Mouse (Mus musculus): ENCODE results near the gene Rbfox1.

Gene Rbfox1

DNA sequence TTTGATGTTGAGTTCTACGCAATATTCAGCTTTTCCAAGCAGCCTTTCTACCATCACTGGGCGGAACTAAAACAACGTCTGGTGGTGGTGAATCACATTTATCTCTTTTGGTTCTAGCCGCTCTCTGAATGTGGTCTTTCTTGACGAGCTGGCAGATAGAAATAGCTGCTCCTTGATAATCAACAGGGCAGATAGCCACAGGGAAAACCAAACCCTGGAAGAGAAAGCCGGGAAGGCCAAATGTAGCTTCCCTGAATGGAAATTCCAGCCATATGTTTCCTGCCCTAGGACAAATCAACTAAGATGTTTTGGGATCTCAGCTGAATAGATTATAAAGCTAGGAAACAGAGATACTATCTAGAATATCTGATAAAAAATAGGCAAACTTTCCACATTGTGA, 1177.4 kb downstream of the Rbfox1 start:
- in situ Hi-C loops (cut with MboI; ENCODE audit: low sequenced_read_pairs) = no loop called here

DNA sequence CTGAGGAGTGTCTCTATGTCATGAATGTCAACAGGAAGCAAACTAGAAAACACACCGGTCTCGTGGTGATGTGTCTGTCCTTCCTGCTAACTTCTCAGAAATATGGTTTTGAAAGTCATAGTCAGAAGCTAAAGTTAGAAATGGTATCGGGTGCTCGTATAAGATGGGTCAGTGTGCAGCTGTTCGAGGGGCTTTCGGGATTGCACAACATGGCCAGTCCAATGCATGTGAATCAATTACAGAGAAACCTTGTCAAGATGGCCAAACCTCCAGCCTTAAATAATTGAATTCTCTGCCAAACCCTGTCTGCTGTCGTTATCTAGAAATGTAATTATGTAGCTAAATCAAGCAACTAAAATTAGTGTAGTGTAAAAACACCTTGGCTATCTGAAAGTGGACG, 1182.0 kb downstream of the Rbfox1 start:
- in situ Hi-C loops (cut with MboI; ENCODE audit: low sequenced_read_pairs) = no loop called here

DNA sequence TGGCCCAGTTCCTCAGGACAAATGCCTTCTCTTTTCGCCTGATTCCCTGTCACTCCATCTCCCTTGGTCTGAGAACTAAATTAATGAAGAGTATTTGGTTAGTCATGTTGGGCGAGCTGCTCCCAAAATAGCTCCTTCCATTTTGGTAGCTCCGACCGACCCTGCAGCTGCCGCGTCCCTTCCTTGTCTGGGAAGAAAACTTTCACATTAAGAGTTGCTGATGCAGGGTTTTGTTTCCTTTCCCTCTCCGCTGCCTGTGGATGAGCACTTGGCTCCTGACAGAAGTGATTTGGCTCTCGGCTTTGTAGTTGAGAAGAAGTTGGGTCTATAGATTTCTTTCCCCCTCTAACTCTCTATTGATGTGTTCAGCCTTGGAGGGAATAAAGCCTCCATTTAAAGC, 1184.4 kb downstream of the Rbfox1 start:
- in situ Hi-C loops (cut with MboI; ENCODE audit: low sequenced_read_pairs) = no loop called here

DNA sequence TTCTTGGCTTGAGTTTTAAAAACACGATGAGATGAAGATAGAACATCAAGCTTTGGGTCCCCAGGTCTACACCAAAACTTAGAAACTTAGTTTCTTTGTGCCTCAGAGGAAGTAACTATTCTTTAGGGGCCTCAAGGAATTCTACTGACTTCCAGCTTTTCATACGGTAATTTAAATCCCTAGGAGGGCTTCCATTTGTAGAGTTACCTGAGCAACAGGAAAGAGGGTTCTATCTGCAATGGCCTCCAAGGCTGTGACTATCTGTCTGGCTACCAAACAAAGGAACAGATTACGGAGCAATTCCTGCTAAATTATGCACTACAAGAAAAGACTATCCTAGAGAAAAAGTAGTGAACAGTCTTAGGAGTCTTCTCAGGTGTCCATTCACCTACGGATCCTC, 1189.6 kb downstream of the Rbfox1 start:
- in situ Hi-C loops (cut with MboI; ENCODE audit: low sequenced_read_pairs) = no loop called here

DNA sequence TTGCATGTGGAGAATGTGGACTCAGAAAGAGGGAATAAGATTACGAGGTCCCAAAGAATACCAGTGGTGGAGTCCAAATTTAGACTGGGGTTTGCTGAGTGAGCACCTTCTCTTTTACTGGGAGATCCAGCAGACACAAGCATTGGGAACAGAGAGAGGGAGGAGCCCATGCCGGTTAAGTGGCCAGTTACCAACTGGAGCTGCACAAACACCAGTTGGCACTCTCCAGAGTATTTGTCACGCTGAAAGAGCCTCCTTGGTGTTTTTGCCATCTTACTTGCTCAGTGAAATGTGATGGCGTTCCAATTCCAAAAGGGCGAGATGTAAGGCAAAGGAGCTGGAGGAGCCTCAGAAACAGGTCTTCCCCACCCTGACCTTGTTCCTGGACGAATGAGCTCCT, 1190.6 kb downstream of the Rbfox1 start:
- in situ Hi-C loops (cut with MboI; ENCODE audit: low sequenced_read_pairs) = no loop called here

DNA sequence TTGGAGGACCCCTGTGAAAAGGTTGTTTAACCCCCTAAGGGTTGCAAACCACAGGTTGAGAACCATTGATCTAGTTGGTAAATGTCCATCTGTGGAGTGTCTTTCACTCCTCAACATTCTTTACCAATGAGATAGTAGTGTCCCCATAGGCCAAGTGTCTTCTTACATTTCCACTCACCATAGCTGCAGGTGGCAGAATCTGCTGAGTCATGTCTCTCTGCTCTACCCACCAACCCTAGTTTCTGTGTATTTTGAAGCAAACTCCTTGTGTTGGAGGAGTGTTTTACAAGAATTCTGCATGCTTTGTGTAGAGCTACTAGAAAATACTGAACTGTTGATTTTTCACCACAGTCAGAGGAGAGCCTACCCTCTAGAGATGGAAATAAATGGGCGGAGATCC, 1191.2 kb downstream of the Rbfox1 start:
- in situ Hi-C loops (cut with MboI; ENCODE audit: low sequenced_read_pairs) = no loop called here

DNA sequence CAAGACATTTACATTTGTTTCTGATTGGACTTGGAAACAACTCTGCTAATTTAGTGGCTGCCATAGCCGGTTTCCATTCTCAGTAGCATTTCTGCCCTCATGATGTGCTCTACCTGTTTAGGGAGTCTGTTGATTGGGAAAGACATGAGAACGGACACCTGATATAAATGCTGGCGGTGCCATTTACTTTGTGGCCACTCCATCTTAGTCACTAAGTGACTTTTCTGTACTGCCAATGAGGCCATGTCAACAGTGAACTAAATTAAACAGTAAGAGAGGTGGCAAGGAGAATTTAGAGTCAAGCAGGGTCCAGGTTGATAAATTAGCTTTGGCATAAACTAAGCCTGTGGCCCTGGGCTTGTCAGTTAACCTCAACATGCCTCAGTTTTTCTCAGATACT, 1191.6 kb downstream of the Rbfox1 start:
- in situ Hi-C loops (cut with MboI; ENCODE audit: low sequenced_read_pairs) = no loop called here

DNA sequence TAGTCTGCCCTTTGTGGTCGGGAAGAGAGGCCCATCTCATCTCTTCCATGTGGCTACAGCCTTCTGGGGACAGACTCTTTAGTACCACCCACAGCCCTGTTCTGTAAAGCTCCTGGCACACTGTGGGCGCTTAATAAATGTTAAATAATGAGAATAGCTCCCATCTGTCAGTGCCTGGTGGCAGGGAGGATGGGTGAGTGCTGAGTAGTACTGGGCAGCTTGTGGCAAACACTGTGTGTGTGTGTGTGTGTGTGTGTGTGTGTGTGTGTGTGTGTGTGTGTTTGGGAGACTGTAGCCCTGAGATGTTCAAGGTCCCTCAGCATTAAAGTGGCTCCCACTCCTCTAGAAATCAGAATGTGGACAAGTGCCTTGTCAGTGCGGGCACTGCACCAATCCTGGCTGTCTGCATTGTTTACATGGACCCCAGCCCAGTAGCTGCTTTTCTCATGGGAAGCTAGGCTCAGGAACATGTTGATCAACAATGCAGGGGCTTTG, 1196.0 kb downstream of the Rbfox1 start:
- in situ Hi-C loops (cut with MboI; ENCODE audit: low sequenced_read_pairs) = no loop called here

DNA sequence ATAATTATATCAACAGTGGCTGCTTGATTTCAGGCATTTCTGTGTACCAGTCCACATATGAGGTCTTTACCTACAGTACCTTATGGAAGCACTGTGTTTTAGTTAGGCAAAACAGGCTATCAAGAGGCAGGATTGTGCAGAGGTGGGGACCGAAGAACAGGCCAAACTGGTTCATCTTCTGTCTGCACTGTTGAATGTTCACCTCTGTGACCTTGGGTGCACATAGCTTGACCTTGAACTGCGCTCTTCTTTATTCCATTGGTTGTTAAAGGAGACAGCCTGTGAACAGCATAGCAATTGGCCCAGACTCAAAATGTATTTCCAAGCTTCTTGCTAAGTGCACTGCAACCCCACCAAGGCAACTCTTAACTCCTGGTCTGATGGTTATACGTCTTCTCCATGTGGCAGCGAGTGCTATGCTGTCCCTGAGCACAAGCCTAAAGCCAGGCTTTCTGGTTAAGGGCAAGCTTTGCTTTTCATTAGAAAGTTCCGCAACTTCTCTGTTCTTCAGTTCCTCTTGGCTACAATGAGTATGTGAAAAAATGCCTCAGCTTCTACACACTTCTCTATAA, 1196.6 kb downstream of the Rbfox1 start:
- in situ Hi-C loops (cut with MboI; ENCODE audit: low sequenced_read_pairs) = no loop called here

DNA sequence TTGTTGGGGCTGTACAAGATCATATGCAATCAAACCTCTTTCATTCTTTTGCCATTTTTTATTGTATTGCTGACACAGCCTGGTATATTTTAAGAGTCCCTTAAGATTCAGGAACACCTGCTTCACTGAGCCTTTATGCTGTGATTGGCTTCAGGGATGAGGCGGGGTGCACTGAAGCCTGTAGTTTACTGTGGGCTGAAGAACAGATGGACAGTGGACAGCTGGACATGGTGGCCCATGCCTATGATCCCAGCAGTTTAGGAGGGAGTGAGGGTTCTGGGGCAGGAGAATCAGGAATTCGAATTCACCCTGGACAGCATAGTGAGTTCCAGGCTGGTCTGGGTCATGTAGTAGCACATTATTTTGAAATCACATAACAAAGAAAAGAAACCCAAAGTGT, 1198.8 kb downstream of the Rbfox1 start:
- in situ Hi-C loops (cut with MboI; ENCODE audit: low sequenced_read_pairs) = no loop called here

DNA sequence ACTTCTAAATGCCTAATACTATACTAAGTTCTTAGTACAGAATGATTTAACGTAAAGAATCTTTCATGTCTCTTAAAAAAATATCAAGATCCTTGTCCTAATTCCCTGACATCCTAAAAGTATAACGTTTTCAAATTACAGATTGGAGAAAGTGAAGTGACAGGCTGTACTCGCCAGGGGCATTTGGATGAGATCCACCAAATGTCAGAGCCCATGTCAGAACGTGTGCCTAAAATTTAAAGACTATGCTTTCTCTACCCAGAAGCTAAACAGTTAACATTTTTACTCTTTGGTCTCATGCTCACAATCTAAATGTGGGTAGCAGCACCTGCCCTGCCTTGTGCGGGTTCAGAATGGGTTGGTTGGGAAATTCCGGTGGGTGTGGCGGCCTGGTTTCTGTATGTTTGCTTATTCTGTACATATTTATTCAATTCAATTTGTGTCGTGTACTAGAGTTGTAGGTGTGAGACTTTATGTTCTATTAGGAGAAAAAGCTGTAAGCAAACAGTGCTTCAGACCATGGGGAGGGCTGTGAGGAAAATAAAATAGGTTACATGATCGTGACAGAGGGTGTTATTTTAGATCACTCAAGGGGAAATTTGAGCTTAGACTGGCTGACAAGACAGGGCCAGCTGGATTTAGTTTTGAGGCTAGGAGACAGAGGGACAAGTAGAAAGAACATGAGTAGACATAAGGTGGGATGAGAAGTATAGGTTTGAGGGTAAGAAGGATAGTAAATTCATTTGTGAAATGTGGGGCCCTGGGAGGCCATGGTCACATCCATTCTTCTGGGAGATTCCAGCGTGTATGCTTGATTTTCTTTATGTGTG, 1203.7 kb downstream of the Rbfox1 start:
- in situ Hi-C loops (cut with MboI; ENCODE audit: low sequenced_read_pairs) = no loop called here

DNA sequence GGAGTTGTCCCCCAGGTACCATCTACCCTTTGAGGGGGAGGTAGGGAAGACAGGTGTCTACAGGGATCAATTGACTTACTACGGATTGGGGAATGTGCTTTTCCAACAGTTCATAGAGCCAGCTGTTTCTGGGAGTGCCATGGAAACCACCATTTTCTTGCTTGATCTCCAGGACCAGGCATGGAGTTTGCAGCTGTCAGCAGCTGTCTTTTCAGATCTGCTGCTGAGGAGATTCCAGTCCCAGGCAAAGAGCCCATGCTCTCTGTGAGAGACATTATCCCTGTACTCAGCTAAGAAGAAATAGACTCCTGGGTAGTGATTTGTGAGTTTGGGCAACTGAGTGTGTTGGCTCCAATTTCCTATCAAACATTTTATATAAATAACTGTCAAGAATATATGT, 1204.3 kb downstream of the Rbfox1 start:
- in situ Hi-C loops (cut with MboI; ENCODE audit: low sequenced_read_pairs) = no loop called here

DNA sequence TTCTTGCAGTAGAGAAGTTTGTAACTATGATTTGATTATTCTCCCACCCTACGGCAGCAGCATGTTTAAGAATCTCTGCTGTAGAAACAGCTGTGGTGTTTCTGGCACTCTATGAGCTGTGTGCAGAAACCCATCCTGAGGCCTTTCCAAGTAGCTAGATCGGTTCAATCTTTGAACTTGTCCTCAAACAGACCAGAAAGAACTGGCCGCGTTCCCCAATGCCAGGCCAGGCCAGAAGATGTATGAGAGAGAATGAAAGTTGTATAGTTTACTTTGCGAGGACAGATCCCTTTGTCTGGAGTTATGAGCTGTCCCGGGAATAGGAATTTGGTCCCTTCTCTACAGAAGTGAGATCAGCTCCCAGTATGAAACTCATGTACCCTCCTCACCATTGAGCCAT, 1205.0 kb downstream of the Rbfox1 start:
- in situ Hi-C loops (cut with MboI; ENCODE audit: low sequenced_read_pairs) = no loop called here

DNA sequence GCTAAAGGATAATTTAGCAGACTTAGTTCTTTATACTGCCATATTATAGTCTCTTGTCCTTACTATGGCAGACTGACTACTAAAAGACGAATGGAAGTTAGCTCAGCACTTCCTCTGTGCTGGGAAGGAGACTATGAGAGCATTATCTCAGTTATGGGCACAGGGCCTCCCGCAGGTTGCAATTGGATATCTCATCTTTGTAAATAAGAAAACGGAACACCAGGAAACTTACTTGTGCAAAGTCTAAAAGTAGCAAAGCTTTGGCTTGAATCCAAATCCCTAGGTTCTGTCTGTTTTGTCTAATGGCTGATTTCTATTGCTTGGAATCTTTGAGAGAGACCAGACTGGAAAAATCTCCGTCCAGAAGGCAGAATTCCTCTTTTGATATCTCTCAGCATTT, 1207.7 kb downstream of the Rbfox1 start:
- in situ Hi-C loops (cut with MboI; ENCODE audit: low sequenced_read_pairs) = no loop called here

DNA sequence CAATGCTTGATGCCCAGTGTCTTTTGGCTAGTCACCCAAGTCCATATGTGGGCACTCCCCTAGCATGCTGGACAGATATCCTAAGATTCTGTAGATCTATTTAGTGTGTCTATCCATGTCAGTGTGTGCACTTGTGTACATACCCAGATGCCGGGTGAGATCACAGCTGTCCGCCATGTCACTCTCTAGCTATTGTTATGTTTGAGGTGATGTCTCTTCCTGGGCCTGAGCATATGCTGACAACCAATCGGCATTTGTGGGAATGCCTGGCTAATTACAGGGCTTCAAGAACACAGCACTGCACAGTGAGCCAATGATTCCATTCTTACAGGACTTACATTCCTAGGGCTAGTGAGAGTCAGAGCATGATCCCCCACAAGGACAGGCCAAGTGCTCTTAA, 1208.5 kb downstream of the Rbfox1 start:
- in situ Hi-C loops (cut with MboI; ENCODE audit: low sequenced_read_pairs) = no loop called here

DNA sequence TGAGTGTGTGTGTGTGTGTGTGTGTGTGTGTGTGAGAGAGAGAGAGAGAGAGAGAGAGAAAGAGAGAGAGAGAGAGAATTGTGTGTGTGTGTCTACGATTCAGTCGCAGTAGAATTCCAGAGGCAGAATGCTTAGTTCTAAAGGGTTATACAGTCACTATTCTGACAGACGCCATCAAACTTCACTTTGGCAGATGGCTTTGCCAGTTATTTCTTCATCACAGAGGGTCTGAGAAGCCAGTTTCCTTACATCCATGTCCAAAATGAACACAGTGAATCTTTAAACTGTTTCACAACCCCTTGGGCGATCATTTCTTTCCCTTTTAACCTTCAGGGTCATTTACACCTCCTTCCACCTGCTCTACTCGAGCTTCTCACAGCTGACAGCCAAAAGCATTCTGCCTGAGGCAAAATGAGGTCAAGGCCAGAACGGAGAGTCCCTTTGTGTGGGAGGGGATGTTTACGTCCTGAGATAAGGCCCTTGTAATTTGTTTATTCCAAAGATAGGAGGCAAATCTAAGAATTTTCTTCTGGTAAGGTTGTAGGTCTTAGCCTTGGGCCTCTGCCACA, 1209.1 kb downstream of the Rbfox1 start:
- in situ Hi-C loops (cut with MboI; ENCODE audit: low sequenced_read_pairs) = no loop called here

DNA sequence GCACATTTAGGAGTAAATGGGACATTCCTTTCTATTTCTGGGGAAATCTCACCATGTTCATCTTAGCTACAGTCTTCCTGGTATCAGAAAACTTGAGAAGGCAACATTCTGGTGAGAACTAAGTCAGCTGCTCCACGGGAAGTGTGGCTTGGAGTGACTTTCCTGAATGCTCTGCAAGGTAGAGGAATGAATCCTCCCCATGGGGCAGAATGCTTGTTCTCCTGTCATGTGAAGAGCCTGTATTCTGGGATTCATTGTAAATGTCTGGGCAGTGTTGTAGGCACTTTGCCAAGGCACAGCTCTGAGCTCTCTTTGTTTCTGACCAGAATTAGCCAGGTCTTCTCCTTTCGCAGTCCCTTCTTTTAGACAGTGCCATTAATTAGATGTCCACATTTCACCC, 1211.9 kb downstream of the Rbfox1 start:
- in situ Hi-C loops (cut with MboI; ENCODE audit: low sequenced_read_pairs) = no loop called here

DNA sequence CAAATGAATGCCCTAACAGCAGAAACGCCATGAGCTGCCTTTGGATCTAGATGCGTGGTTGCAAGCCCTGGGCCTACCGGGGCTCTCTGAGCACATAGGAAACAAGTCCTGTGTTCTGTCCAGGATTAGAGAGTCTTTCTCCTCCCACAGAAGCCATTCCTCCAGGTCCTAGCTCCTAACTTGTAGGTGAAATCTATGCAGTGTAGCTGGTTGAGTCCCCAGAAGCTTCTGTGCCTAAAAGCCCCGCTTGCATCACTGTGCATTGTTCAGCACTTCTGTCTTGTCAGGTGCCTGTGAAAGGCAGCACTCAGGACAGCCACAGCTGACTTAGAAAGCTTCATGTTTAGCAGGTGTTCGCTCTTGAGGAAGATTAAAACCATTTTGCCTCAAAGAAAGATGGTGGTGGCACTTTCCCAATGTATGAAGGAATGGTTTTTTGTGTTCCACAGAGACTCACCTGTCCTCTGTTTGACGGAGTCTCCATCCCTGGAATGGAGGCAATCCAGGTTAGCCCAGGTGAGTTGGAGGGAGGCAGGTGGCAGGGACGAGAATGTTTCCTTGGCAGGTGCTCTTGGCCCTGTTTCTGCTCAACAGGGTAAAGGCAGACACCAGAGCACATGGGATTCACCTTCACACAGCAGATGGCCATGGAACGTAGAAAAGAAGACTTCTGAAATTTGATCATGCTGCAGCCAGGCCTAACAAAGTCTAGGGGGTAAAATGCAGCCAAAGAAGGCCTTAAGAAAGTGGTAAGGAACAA, 1213.0 kb downstream of the Rbfox1 start:
- in situ Hi-C loops (cut with MboI; ENCODE audit: low sequenced_read_pairs) = no loop called here

DNA sequence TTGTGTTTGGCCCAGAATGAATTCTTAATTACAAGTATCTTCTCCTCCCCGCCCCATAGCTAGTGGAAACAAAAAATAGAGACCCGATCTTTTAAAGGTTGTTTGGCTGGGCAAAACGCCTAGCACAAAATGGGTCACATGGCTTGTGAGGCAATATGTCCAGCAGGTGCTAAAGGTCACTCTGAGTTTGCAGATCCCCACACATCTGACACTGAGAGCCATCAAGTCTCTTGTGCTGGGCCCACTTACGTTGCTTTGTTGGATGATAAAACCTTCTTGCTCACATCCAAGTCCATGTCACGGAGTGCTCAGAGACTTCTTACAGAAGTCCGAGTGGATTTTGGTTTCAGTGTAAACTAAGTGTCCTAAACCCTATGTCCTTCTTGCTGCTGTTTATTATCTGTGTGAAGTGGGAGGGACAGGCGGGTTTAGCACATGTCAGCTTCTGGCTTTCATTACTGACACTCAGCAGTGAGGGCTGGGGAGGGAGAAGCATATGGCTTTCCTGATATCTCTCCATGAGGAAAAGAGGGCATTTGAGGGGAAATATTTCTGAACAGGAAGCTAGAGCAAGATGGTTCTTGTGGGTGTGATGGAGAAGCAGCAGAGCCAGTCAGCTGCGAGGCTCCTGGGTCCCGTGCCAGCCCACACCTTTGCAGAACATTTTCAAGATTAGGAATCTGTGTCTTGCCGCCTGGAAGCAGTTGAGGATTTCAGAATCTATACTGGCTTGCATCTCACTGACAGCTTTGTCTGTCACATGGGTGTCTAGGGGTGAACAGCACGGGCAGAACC, 1214.5 kb downstream of the Rbfox1 start:
- in situ Hi-C loops (cut with MboI; ENCODE audit: low sequenced_read_pairs) = no loop called here

DNA sequence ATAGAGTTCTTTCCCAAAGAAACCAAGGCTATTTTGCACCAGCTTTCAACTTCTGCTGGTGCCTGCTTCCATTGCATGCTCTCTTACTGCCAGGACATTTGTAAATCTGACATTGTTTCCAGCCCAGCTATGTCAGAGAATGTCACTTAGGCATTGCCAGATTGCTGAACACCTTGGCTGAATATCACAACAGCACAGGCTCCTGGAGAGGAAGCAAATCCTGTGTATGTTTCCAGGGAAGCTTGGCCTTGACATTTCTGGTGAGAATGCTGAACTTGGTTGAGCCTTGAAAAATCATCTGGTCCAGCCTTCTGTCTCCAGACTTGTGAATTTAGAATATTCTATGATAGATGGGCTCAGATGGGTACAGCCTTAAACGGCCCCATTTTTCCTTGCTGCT, 1217.3 kb downstream of the Rbfox1 start:
- in situ Hi-C loops (cut with MboI; ENCODE audit: low sequenced_read_pairs) = no loop called here

DNA sequence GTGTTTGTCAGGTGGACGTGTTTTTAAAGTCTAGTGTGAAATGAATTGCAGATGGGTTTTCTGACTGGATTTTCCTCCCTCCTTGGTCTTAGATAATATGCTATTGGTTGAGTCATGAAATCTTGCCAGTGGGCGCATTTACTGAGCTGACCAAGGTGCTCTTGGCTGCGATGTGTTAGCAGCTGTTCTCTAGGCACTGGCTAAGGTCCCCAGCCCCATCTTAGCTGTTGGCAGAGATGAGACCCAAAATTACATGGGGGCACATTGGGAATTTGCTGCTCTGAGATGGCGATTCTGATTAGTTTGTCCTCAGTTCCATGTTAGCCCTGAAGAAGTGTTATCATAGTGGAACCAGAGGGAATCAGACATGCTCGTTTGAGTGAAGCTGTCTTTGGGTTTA, 1218.1 kb downstream of the Rbfox1 start:
- in situ Hi-C loops (cut with MboI; ENCODE audit: low sequenced_read_pairs) = no loop called here

All from CH12F3 (cell line).